Mouse (Mus musculus) E14TG2a.4 (cell line): ENCODE measurements around the gene Rbm7.
A peak's percentile ranks its signal among the peaks of the same experiment; 100 is the strongest.
"Not testable (repeated sequence)": the region's sequence is repeated elsewhere in the genome, so short reads cannot be mapped to it uniquely, and the experiment has no call there.

Experiments used
- H3K27me3 ChIP-seq: 2 replicates; pipeline ENCODE4 v1.6.1; 2014; ENCODE audit warnings: low read length, control low read depth; ENCODE audit not compliant: insufficient read depth
- H3K36me3 ChIP-seq: 2 replicates; pipeline ENCODE4 v1.6.1; 2014; ENCODE audit warnings: low read length, control low read depth; ENCODE audit not compliant: insufficient read depth
- H3K4me1 ChIP-seq: replicated peaks from 2 replicates; pipeline ENCODE4 v1.6.1; 2014; ENCODE audit warnings: low read depth, low read length, control low read depth
- H3K4me3 ChIP-seq: replicated peaks from 2 replicates; pipeline ENCODE4 v1.5.1; 2014; ENCODE audit warnings: mild to moderate bottlenecking, low read length
- H3K9me3 ChIP-seq: 2 replicates; pipeline ENCODE4 v1.6.1; 2014; ENCODE audit warnings: low read length, control low read depth
- CTCF ChIP-seq: conservative IDR thresholded peaks from 2 replicates; pipeline ENCODE4 v1.5.1; 2014; ENCODE audit warnings: low read length
- NANOG ChIP-seq: IDR thresholded peaks from 2 replicates; pipeline ENCODE4 v1.6.1; 2014; ENCODE audit warnings: borderline replicate concordance, low read length, mixed read lengths
- POU5F1 ChIP-seq: IDR thresholded peaks from 2 replicates; pipeline ENCODE4 v1.6.1; 2014; ENCODE audit warnings: low read length, borderline replicate concordance

Rbm7 gene

DNA sequence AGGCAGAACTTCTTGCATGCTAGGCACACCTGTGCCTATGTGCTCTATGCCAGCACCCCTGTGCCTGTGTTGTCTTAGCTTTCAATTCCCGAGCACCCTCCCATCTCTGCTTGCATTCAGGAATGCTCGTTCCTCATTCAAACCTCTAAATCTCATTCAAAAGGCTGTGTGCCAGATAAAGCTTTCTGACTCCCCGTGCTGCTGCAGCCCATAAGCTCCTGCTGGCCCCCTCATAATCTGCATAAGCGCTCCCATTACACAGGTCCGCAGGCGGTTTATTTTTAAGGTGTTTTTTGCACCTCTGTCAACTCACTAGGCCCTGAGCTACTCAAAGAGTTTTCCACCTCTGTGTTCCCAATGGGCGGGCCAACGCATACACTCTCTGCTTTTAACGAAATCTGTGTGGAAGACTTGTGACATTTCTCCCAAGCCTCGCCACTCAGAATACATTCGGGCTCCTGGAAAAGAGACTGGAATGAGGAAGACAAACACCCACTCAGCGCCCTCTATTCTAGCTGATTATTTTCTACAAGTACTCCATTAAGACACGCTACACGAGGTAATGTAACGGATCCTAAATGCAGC is 22.6 kb downstream of the Rbm7 start:
- Histone ChIP-seq H3K27me3 (no peaks in the 10 kb centered on the region), H3K36me3 (peaks cover 73% of the 10 kb centered on the region), H3K4me3 (peak overlapping the region; percentile 29; the same call in 1 of the 2 replicates), H3K9me3 (no peaks in the 10 kb centered on the region), H3K4me1 (peaks cover 67% of the 10 kb centered on the region)
- no peak for TF ChIP-seq POU5F1
- peak; percentile 31; the same call in 1 of the 2 replicates for TF ChIP-seq NANOG

DNA sequence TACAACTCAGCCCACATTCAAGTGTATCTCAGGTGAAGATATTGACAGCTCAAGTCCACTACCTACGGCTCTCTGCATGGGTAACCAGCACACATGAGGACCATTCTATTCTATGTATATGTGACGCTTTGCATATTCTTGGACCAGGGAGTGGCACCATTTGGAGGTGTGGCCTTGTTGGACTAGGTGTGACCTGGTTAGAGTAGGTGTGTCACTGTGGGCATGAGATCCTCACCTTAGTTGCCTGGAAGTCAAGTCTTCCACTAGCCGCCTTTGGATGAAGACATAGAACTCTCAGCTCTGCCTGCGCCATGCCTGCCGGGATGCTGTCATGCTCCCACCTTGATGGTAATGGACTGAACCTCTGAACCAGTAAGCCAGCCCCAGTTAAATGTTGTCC is 27.6 kb downstream of the Rbm7 start:
- not testable (repeated sequence) for H3K4me3 ChIP-seq, H3K27me3 ChIP-seq, H3K9me3 ChIP-seq
- peaks cover 40% of the 10 kb centered on the region for H3K4me1 ChIP-seq
- H3K36me3 ChIP-seq, result peaks cover 52% of the 10 kb centered on the region

DNA sequence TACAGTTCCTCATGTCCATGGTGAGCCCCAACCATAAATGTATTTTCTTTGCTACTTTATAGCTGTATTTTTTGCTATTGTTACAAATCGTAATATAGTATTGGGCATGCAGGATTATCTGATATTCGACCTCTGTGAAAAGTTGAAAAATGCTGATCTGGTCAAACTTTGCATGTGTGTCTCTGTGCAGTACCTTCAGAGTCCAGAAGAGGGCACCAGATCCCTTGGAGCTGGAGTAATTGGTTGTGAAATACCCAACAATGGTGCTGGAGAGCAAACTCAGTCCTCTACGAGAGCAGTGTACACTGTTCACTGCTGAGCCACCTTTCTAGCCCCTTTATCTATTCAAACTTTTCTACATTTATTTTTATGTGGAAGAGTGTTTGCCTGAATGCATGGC is 28.3 kb downstream of the Rbm7 start:
- TF ChIP-seq NANOG (no peak), CTCF (peak; percentile 97)
- H3K9me3 ChIP-seq, result 0 out of 2 replicates have a peak, but pooled peaks cover 4% of the 10 kb centered on the region

DNA sequence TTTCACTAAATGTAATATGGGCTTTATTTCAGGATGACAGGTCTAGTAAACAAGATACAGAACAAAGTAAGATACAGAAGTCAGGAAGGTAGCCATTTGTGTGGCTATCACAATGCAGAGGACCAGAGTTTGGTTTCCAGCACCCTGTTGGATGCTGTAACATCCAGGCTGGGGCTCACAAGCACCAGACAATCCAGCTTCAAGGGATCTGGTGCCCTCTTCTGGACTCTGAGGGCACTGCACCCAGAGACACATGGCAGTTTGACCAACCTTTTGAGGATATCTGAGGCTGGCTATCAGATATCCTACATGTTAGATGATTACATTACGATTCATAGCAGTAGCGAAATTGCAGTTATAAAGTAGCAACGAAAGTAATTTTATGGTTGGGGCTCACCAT is 29.4 kb downstream of the Rbm7 start:
- Histone ChIP-seq H3K27me3 (no peaks in the 10 kb centered on the region), H3K4me1 (peaks cover 25% of the 10 kb centered on the region), H3K4me3 (no peak overlapping the region), H3K9me3 (0 out of 2 replicates have a peak, but pooled peaks cover 4% of the 10 kb centered on the region), H3K36me3 (peaks cover 42% of the 10 kb centered on the region)
- peak; percentile 93 for TF ChIP-seq CTCF
- TF ChIP-seq NANOG, result no peak

More for the DNA sequence above, 28.3 kb downstream of the Rbm7 start:
- Histone ChIP-seq H3K27me3 (no peaks in the 10 kb centered on the region), H3K36me3 (peaks cover 52% of the 10 kb centered on the region), H3K4me3 (no peak overlapping the region), H3K4me1 (peaks cover 33% of the 10 kb centered on the region)

DNA sequence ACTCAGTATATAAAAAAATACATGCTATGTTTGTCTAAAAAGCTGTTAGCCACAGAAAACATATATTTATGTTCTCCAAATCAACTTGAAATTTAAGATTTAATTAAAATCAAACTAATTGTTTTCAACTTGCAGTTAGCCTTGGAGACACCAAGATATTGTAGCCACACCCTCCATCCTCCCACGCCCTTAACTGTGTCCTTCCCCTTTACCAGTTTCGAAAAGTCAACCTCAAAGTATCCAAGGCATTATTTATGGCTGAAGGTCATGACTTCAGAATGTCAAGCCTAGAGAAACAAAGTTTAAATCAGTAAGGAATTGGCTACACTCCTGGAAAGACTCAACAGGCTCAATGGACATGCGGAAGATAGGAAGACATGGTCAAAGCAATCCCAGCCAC is 33.6 kb downstream of the Rbm7 start:
- 0 out of 2 replicates have a peak, but pooled peaks cover 7% of the 10 kb centered on the region for H3K36me3 ChIP-seq
- 0 out of 2 replicates have a peak, but pooled peaks cover 4% of the 10 kb centered on the region for H3K9me3 ChIP-seq
- no peak overlapping the region for H3K4me3 ChIP-seq
- no peak for TF ChIP-seq POU5F1
- no peak for TF ChIP-seq NANOG
- no peak for TF ChIP-seq CTCF
- no peaks in the 10 kb centered on the region for H3K4me1 ChIP-seq
- H3K27me3 ChIP-seq, result no peaks in the 10 kb centered on the region

DNA sequence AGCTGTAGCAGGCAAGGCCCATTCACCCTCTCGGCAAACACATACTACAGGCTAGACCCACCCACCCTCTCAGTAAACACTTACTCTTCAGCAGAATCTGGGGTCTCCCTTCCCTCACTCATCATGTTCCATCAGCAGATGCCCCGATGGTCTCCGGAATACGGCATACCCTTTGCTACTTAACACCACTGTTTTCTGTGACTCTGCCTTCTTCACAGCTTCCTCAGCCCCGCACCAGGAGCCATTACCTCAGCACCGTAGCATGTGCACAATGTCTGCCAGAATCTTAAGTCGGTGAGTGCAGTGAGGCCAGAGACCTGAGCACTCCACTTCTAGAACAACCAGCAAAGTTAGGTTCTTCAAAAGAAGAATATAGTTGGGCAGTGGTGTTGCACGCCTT is 34.4 kb downstream of the Rbm7 start:
- H3K4me1 ChIP-seq, result no peaks in the 10 kb centered on the region
- H3K4me3 ChIP-seq, result no peak overlapping the region
- H3K36me3 ChIP-seq, result 0 out of 2 replicates have a peak, but pooled peaks cover 4% of the 10 kb centered on the region
- no peaks in the 10 kb centered on the region for H3K27me3 ChIP-seq
- 0 out of 2 replicates have a peak, but pooled peaks cover 3% of the 10 kb centered on the region for H3K9me3 ChIP-seq
- no peak for TF ChIP-seq NANOG
- TF ChIP-seq CTCF, result no peak
- TF ChIP-seq POU5F1, result no peak

DNA sequence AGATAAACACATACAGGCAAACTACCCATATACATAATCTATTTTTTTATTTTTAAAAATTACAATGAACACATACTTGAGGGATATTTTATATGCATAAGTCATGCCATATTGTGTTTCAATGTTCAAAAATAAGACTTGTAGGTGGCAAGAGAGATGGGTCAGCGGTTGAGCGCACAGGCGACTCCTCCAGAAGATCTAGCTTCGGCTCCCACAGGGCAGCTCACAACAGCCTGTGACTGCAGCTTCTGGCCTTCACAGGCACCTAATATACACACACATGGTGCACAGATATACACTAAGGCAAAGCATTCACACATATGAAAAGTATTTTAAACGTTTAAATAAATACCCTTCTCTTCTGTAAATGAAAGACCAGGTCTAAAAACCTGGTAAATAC is 35.7 kb downstream of the Rbm7 start:
- no peaks in the 10 kb centered on the region for H3K9me3 ChIP-seq
- no peak for TF ChIP-seq CTCF
- TF ChIP-seq NANOG, result no peak
- TF ChIP-seq POU5F1, result no peak
- no peak overlapping the region for H3K4me3 ChIP-seq
- no peaks in the 10 kb centered on the region for H3K27me3 ChIP-seq
- H3K36me3 ChIP-seq, result 0 out of 2 replicates have a peak, but pooled peaks cover 4% of the 10 kb centered on the region
- H3K4me1 ChIP-seq, result no peaks in the 10 kb centered on the region

DNA sequence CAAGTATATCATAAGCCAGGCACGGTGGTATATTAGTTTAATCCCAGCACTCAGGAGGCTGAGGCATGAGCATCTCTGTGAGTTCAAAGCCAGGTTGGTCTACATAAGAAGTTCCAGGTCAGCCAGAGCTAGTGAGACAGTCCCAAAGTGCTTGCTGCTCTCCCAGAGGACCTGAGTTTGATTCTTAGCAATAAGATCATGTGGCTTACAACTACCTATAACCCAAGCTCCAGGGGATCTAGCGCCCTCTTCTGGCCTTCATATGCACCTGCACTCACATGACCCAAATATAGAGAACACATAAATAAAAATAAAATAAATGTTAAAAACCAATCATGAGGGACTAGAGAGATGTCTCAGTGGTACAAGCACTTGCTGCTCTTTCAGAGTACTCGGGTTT is 36.2 kb downstream of the Rbm7 start:
- TF ChIP-seq POU5F1 (no peak), CTCF (peak; percentile 80), NANOG (no peak)
- Histone ChIP-seq H3K36me3 (0 out of 2 replicates have a peak, but pooled peaks cover 2% of the 10 kb centered on the region), H3K9me3 (no peaks in the 10 kb centered on the region), H3K4me1 (no peaks in the 10 kb centered on the region), H3K4me3 (no peak overlapping the region), H3K27me3 (no peaks in the 10 kb centered on the region)

DNA sequence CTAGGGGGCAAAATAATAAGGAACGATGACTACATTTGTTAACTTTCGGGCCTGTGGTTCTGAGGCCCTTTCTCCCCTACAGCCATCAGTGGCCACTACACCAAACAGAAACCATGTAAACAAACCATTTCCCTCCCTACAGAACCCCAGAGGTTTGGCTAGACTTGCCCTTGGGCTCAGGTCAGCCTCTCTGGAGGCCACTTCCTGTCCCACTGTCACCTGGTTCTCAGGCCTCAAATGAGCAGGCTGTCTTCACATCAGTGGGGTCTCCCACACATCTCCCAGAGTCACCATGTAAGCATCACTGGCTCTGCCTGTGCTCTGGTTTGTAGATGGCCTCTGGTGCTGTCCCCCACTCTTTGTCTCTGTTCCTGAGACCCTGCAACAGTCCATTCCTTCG is 39.1 kb downstream of the Rbm7 start:
- H3K27me3 ChIP-seq, result no peaks in the 10 kb centered on the region
- no peaks in the 10 kb centered on the region for H3K4me1 ChIP-seq
- no peaks in the 10 kb centered on the region for H3K36me3 ChIP-seq
- H3K9me3 ChIP-seq, result no peaks in the 10 kb centered on the region
- H3K4me3 ChIP-seq, result no peak overlapping the region
- TF ChIP-seq POU5F1, result no peak
- TF ChIP-seq NANOG, result no peak
- TF ChIP-seq CTCF, result no peak
